Mouse (Mus musculus): ENCODE data around the gene Ctsa. TPM values are rescaled to one million over a fixed set of nuclear protein-coding genes. Genes with fewer than 3 reads are reported as not detected.
A peak's percentile ranks its signal among the peaks of the same experiment; 100 is the strongest.

Ctsa gene
- polyA plus RNA-seq, 1 experiment from 2014 or later = 85.8 TPM

DNA sequence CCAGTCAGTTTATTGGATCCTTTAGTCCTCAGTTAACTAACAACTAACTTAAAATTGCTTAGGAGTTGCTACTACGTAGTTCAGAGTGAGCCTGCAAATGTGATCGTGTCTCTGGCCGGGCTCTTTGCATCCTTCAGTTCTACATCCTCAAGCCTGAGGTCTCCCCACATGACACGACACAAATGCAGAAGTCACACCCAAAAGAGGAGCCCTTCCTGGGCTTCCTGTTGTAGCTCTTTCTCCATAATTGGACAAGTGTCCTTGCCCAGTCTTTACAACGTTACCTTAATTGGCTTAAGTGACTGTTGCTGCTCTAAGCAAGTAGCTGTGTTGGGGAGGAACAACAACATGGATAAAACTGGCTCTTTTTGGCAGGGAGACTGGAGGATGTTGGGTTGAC, 17.3 kb upstream of the Ctsa start:
- Histone ChIP-seq H3K9me3 (no peaks in the 10 kb centered on the region), H3K27me3 (no peaks in the 10 kb centered on the region), H3K4me3 (replicated peaks) (no peak overlapping the region), H3K4me1 (no peaks in the 10 kb centered on the region; the same call in 1 of the 2 replicates), H3K27ac (no peak overlapping the region), H3K9ac (no peak overlapping the region), H3K36me3 (replicated peaks) (peaks cover 5% of the 10 kb centered on the region; the same call in 1 of the 2 replicates), H3K4me2 (no peak overlapping the region)
- WGBS = 89% methylated on average over 5 of the region's 5 CpGs
- ATAC-seq (ENCODE audit: low FRiP score) = no peak

DNA sequence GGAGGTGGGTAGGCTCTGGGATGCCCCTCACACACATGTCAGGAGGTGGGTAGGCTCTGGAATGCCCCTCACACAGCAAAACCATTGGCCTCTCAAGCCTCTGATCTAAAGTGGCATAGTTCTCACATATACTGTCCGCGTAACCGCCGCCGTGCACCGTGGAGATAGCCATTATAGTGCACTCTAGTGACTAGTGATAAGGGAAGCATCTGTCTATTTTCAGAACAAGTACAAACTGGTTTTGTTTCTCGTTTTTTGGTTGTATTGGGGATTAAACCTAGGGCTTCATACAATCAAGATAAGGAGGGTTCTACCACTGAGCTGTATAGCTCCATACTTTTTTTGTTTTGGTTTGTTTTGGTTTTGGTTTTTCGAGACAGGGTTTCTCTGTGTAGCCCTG, 16.9 kb upstream of the Ctsa start:
- H3K9me3 ChIP-seq = no peaks in the 10 kb centered on the region
- H3K4me2 ChIP-seq = no peak overlapping the region
- no peak for ATAC-seq (ENCODE audit: low FRiP score)
- H3K9ac ChIP-seq = no peak overlapping the region
- H3K36me3 ChIP-seq (replicated peaks) = peaks cover 9% of the 10 kb centered on the region
- no peaks in the 10 kb centered on the region for H3K27me3 ChIP-seq
- H3K4me3 ChIP-seq (replicated peaks) = no peak overlapping the region
- no peaks in the 10 kb centered on the region; the same call in 1 of the 2 replicates for H3K4me1 ChIP-seq
- no peak overlapping the region for H3K27ac ChIP-seq
- 89% methylated on average over 8 of the region's 8 CpGs for WGBS

DNA sequence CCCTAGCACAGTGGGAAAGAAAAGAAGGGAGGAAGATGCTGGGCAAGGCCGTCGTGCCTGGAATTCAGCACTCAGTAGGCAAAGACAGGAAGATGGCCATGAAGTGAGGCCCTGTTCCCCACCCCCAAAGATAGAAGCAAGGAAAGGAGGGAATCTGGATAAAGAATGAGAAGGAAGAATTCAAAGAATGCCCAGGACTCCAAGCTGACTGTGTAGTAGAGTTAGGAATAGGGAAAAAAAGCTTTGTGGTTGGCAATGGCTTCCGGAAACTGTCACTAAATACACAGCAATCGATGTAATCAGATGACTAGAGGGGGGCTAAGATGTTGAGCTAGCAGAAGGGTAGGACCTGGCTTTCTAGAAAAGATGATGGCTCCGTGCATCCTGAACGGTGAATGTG, 15.5 kb upstream of the Ctsa start:
- Histone ChIP-seq H3K36me3 (replicated peaks) (peaks cover 16% of the 10 kb centered on the region), H3K9ac (no peak overlapping the region), H3K4me2 (no peak overlapping the region), H3K27me3 (no peaks in the 10 kb centered on the region), H3K27ac (0 out of 2 replicates have a peak overlapping the region, but pooled peaks have one; percentile 31), H3K9me3 (no peaks in the 10 kb centered on the region), H3K4me3 (replicated peaks) (no peak overlapping the region), H3K4me1 (peaks cover 2% of the 10 kb centered on the region; the same call in 1 of the 2 replicates)
- 94% methylated on average over 6 of the region's 6 CpGs for WGBS
- ATAC-seq (ENCODE audit: low FRiP score) = no peak

DNA sequence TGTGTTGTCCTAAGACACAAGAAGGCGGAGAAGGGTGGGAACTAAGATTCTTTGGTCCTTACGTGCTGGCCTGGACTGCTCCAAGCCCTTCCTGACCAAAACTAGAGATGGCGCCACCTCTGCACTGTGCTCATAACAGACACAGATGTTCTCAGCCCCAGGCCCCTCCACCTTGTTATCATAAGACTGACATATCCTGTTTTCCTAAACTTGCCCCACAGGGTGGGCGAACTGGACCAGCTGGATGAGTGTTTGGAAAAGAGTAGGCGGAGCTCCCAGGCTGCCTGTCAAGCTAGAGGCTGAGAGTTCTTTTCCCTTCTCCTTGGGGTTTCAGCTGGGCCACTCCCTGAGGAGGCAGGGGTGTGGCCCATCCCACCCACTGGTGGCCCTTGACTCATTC, 15.0 kb upstream of the Ctsa start:
- H3K27me3 ChIP-seq = no peaks in the 10 kb centered on the region
- no peak for ATAC-seq (ENCODE audit: low FRiP score)
- no peak overlapping the region for H3K4me2 ChIP-seq
- H3K4me1 ChIP-seq = peaks cover 6% of the 10 kb centered on the region; the same call in 1 of the 2 replicates
- H3K36me3 ChIP-seq (replicated peaks) = peaks cover 16% of the 10 kb centered on the region
- no peak overlapping the region for H3K4me3 ChIP-seq (replicated peaks)
- 0 out of 2 replicates have a peak overlapping the region, but pooled peaks have one; percentile 31 for H3K27ac ChIP-seq
- WGBS = 75% methylated on average over 5 of the region's 5 CpGs
- no peak overlapping the region for H3K9ac ChIP-seq
- no peaks in the 10 kb centered on the region for H3K9me3 ChIP-seq

DNA sequence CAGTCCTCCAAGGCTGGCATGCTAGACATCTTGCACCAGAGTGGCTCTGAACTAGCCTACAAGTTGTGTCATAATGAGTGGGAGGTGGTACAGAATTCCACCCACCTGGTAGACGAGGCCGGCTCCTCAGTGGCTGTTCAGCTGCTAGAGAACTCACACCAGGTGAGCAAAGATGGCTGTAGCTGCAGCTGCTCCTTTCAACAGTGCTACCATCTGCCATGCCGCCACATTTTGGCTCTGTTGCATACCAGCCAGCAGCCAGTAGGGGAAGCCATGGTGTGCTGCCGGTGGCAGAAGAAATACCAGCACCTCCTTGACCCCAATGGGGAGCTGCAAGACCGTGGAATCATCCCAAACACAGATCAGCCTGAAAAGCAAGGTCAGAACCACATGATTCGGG, 11.6 kb upstream of the Ctsa start:
- ATAC-seq (ENCODE audit: low FRiP score) = no peak
- Histone ChIP-seq H3K9ac (no peak overlapping the region), H3K27me3 (no peaks in the 10 kb centered on the region), H3K9me3 (no peaks in the 10 kb centered on the region), H3K4me1 (peaks cover 15% of the 10 kb centered on the region), H3K27ac (no peak overlapping the region), H3K36me3 (replicated peaks) (peaks cover 31% of the 10 kb centered on the region), H3K4me2 (no peak overlapping the region), H3K4me3 (replicated peaks) (no peak overlapping the region)
- 92% methylated on average over 6 of the region's 6 CpGs for WGBS

DNA sequence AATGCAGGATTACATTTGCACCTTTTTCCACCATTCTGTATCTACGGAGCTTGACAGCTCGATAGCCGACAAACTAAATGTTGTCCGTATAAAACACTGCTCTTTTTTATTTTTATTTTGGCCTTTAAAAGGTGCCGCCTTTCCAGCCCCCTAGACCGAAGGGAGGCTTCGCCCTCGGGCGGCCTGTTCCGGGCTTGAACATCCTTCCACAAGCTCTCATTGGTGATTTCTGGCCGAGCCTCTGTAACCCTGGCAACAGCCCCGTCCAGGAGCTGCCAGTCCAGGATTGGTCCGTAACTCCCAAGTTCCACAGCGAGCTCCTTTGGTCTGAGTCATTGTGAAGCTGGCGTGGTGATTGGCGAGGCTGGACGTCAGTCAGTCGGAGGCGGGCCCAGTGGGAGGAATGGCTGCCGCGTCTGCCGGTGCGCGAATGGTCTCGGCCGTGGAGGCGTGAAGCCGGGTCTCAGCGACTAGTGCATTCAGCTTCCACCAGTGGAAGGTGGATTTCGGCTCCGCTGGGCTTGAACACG, 10.0 kb upstream of the Ctsa start, which contains the start of gene Zswim1:
TSS of gene Zswim1 (plus strand) at position 51 of the 530 bp plus-strand sequence.
- H3K36me3 ChIP-seq (replicated peaks) = peaks cover 47% of the 10 kb centered on the region
- peaks cover 15% of the 10 kb centered on the region for H3K4me1 ChIP-seq
- H3K27me3 ChIP-seq = no peaks in the 10 kb centered on the region
- WGBS = 1% methylated on average over 32 of the region's 32 CpGs
- peak within 1 kb of the TSS; percentile 88 for H3K27ac ChIP-seq
- H3K4me3 ChIP-seq (replicated peaks) = peak within 1 kb of the TSS; percentile 64
- peak; percentile 99 for ATAC-seq (ENCODE audit: low FRiP score)
- peak within 1 kb of the TSS; percentile 67 for H3K9ac ChIP-seq
- H3K9me3 ChIP-seq = no peaks in the 10 kb centered on the region
- H3K4me2 ChIP-seq = peak within 1 kb of the TSS; percentile 53

DNA sequence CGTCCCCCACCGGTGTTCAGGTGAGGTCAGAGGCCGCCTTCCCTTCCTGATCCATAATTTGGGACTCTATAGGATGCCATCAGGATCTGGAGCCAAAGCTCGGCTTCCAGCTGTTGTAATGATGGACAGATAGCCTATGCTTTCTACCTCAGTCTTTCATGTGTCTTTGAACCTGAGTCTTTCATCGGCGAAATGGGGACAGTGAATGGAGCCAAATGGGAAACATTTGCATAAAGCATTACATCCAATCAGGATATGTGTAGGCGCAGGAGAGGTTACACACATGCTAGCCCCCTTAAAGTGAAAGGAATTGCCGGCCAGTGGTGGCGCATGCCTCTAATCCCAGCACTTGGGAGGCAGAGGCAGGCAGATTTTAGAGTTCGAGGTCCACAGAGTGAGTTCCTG, 9.5 kb upstream of the Ctsa start:
- peak overlapping the region; percentile 53 for H3K4me2 ChIP-seq
- peaks cover 52% of the 10 kb centered on the region for H3K36me3 ChIP-seq (replicated peaks)
- H3K4me1 ChIP-seq = peaks cover 15% of the 10 kb centered on the region
- peak overlapping the region; percentile 67 for H3K9ac ChIP-seq
- no peaks in the 10 kb centered on the region for H3K9me3 ChIP-seq
- peak; percentile 75 for ATAC-seq (ENCODE audit: low FRiP score)
- WGBS = 3% methylated on average over 10 of the region's 10 CpGs
- peak overlapping the region; percentile 88 for H3K27ac ChIP-seq
- no peaks in the 10 kb centered on the region for H3K27me3 ChIP-seq
- peak overlapping the region; percentile 64 for H3K4me3 ChIP-seq (replicated peaks)

DNA sequence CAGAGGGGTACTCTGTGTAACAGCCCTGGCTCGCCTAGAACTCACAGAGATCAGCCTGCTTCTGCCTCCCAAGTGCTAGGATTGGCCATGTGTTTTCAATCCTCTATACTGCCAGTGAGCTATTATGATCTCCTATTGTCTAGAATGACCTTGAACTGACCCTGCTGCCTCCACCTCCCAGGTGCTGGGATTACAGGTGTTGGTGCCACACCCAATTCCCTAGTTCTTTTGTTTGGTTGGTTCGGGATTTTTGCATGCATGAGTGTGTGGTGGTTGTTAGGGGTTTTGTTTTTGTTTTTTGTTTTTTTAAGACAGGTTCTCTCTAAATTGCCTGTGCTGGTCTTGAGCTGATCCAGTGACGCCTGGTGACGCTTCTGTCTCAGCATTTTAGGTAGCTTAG, 8.7 kb upstream of the Ctsa start:
- H3K4me2 ChIP-seq = peak overlapping the region; percentile 53

DNA sequence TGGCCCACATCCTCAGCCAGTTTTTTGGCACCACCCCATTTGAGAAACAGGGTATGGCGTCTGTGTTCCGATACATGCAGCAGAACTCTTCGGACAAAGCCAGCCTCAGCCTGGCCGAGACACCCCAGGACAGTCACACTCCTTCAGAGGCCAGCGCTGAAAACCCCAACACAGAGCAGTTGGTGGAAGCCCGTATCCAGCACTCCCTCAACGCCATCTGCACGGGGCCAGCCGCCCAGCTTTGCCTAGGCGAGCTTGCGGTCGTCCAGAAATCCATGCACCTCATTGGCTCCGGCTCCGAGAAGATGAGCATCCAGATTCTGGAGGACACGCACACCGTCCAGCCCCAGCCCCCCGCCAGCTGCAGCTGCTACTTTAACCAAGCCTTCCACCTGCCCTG, 7.2 kb upstream of the Ctsa start:
- peaks cover 48% of the 10 kb centered on the region for H3K36me3 ChIP-seq (replicated peaks)
- H3K4me1 ChIP-seq = peaks cover 15% of the 10 kb centered on the region
- 96% methylated on average over 17 of the region's 17 CpGs for WGBS
- H3K27ac ChIP-seq = no peak overlapping the region
- ATAC-seq (ENCODE audit: low FRiP score) = no peak
- no peak overlapping the region for H3K4me2 ChIP-seq
- H3K9me3 ChIP-seq = no peaks in the 10 kb centered on the region
- H3K27me3 ChIP-seq = no peaks in the 10 kb centered on the region
- H3K9ac ChIP-seq = no peak overlapping the region
- H3K4me3 ChIP-seq (replicated peaks) = no peak overlapping the region

More for the DNA sequence above, 8.7 kb upstream of the Ctsa start:
- no peak overlapping the region for H3K4me3 ChIP-seq (replicated peaks)
- no peak overlapping the region for H3K9ac ChIP-seq
- H3K4me1 ChIP-seq = peaks cover 15% of the 10 kb centered on the region
- no peak overlapping the region for H3K27ac ChIP-seq
- 91% methylated on average over 4 of the region's 4 CpGs for WGBS
- H3K9me3 ChIP-seq = no peaks in the 10 kb centered on the region
- H3K27me3 ChIP-seq = no peaks in the 10 kb centered on the region
- peaks cover 54% of the 10 kb centered on the region for H3K36me3 ChIP-seq (replicated peaks)
- ATAC-seq (ENCODE audit: low FRiP score) = no peak

DNA sequence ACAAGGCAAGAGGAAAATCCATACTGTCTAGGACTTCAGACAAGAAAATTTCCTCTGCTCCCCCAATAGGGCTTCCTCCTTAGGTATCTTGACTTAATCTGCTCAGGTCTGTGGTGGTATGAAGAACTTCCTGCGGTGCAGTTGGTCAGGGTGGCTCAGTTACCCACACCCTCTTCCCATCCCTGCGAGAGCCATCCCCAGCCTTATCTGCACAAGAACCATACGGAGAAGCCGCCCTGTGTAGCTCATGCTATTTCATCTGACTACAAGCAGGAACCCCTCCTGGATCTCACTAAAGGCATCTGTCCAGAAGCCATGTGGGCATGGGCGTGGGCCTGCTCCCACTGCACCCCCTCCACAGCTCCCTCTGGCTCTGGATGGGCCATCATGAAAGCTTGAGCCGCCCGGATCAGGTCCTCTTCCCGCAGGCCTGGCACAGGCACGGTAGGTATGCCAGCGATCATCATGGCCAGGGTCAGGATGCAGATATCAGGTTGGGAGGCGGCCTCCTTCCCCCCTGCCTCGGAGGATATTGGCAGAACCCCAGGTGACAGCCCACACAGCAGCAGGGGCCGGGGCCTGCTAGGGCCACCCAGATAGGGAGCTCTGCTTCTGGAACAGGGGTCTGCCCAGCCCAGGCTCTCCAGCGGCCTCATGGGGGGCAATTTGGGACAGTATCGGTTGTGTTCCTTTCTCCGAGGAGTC, 5.4 kb upstream of the Ctsa start:
- Histone ChIP-seq H3K27me3 (no peaks in the 10 kb centered on the region), H3K4me2 (no peak overlapping the region), H3K4me1 (peaks cover 13% of the 10 kb centered on the region), H3K36me3 (replicated peaks) (peaks cover 39% of the 10 kb centered on the region), H3K4me3 (replicated peaks) (no peak overlapping the region), H3K9ac (no peak overlapping the region), H3K27ac (no peak overlapping the region), H3K9me3 (no peaks in the 10 kb centered on the region)
- no peak for ATAC-seq (ENCODE audit: low FRiP score)
- 89% methylated on average over 16 of the region's 16 CpGs for WGBS

DNA sequence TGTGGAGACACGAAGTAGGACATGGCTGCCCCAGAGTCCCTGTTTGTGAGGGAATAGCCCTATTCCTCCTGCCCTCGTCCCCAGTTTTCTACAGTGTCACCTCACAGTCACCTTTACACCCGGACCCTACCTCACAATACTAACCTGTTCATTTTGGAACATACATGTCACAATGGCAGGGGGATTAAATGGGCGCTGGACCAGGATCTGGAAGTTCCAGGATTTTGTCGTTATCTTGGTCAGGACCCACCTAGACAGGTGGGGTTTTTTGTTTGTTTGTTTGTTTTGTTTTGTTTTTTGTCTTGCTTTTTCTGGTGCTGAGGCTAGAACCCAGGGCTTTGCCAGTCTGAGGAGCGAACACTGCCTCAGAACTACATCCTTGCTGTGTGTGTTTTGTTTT, 4.2 kb upstream of the Ctsa start, which contains the start of gene Spata25:
TSS of gene Spata25 (minus strand) at position 101 of the 400 bp plus-strand sequence.
- Histone ChIP-seq H3K36me3 (replicated peaks) (peaks cover 39% of the 10 kb centered on the region), H3K27ac (no peak within 1 kb of the TSS), H3K4me2 (no peak within 1 kb of the TSS), H3K9me3 (no peaks in the 10 kb centered on the region), H3K4me1 (peaks cover 19% of the 10 kb centered on the region), H3K9ac (no peak within 1 kb of the TSS), H3K4me3 (replicated peaks) (no peak within 1 kb of the TSS), H3K27me3 (no peaks in the 10 kb centered on the region)
- no peak for ATAC-seq (ENCODE audit: low FRiP score)
- WGBS = 87% methylated on average over 6 of the region's 6 CpGs

DNA sequence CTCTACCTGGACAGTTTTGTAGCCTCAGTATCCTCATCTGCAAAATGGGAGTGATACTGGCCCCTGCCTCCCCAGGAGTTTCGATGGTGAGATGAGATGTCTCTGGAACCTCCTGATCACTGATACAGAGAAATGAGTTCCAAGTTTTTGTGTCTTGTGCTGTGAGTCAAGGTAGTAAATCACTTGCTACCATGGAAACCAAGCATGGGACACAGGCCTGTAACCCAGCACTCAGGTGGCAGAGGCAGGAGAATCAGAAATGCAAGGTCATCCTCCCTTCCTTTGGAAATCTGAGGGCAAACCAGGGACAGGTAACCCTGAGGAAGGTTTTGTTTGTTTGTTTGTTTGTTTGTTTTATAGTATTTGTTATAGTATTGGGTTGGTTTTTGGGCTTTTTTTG, 3.6 kb upstream of the Ctsa start:
- H3K4me1 ChIP-seq = peaks cover 16% of the 10 kb centered on the region
- no peak overlapping the region for H3K27ac ChIP-seq
- no peak overlapping the region for H3K4me3 ChIP-seq (replicated peaks)
- no peaks in the 10 kb centered on the region for H3K27me3 ChIP-seq
- H3K9ac ChIP-seq = no peak overlapping the region
- no peak for ATAC-seq (ENCODE audit: low FRiP score)
- no peaks in the 10 kb centered on the region for H3K9me3 ChIP-seq
- H3K4me2 ChIP-seq = no peak overlapping the region
- 95% methylated on average over 1 of the region's 1 CpGs for WGBS
- H3K36me3 ChIP-seq (replicated peaks) = peaks cover 39% of the 10 kb centered on the region

DNA sequence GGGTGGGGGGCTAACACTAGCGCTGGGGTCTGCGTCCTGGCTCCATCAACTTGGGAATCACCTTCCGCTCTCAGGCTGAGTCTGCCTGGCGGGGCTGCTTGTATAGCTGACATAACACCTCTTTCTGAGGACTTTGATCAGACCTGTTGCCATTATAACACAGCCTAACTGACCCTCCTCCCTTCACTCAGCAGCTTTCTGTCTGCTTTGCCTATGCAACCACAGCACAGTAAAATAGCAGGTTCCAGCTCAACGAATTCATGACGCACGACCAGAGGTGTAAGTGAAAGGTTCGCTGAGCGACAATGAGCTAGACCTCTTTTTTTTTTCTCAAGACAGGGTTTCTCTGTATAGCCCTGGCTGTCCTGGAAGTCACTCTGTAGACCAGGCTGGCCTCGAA, 1.6 kb upstream of the Ctsa start:
- 90% methylated on average over 10 of the region's 10 CpGs for WGBS
- ATAC-seq (ENCODE audit: low FRiP score) = no peak
- H3K4me1 ChIP-seq = peaks cover 26% of the 10 kb centered on the region
- peaks cover 28% of the 10 kb centered on the region for H3K36me3 ChIP-seq (replicated peaks)
- H3K27ac ChIP-seq = no peak overlapping the region
- H3K9me3 ChIP-seq = no peaks in the 10 kb centered on the region
- H3K9ac ChIP-seq = no peak overlapping the region
- no peaks in the 10 kb centered on the region for H3K27me3 ChIP-seq
- H3K4me2 ChIP-seq = no peak overlapping the region
- H3K4me3 ChIP-seq (replicated peaks) = no peak overlapping the region

Measured in forebrain, embryonic 12.5 days (tissue).